Mouse (Mus musculus): ENCODE results near the gene Rfxap.

DNA sequence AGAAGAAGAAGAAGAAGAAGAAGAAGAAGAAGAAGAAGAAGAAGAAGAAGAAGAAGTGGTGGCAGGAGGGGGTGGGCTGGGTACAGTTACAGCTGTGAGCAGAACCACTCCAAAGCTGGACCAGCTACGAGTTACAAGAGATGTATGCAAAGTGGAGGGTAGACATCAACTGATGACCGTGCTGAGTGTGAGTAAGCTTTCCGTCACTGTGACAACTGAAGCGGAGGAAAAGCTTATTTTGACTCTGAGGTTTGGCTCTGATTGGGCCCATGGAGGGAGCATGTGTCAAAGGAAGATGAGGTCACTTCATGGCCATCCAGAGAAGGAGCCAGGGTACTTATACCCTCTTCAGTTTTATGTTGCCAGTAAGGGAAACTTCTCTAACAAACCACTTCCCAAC is 54.2 kb downstream of the Rfxap start:
- TF ChIP-seq POLR2A (IDR thresholded peaks at IDR 0.05; ENCODE audit: insufficient read length, low read depth) (no peak), USF1 (IDR thresholded peaks at IDR 0.05; ENCODE audit: low read depth) (no peak), TCF12 (IDR thresholded peaks at IDR 0.05; ENCODE audit: insufficient read depth, poor library complexity, severe bottlenecking) (no peak)

All from myocyte (in vitro differentiated cells).